Mouse (Mus musculus) forebrain, postnatal 0 days (tissue): ENCODE measurements around the gene Vmn1r158. TPM values are rescaled to one million over a fixed set of nuclear protein-coding genes. Genes with fewer than 3 reads are reported as not detected.
"Not testable (repeated sequence)": the region's sequence is repeated elsewhere in the genome, so short reads cannot be mapped to it uniquely, and the experiment has no call there.

Experiments
- ATAC-seq: fragments of 200-750 bp; cut with Nextera tagmentation; 2 replicates; pipeline ENCODE4 v1.8.0; 2017; ENCODE audit warnings: mild to moderate bottlenecking, moderate library complexity
- DNase-seq: peaks from one replicate; pipeline ENCODE4 v3.0.0-alpha.2; 2015
- H3K27ac ChIP-seq: fragments of 300-500 bp; sonication (generic); 2 replicates; pipeline ENCODE4 v1.5.1; 2014; ENCODE audit warnings: low read depth, mild to moderate bottlenecking, antibody characterized with exemption, low read length, moderate library complexity, mixed read lengths
- H3K27me3 ChIP-seq: fragments of 300-500 bp; sonication (generic); 2 replicates; pipeline ENCODE4 v1.6.1; 2014; ENCODE audit warnings: mild to moderate bottlenecking, low read length, mixed read lengths; ENCODE audit not compliant: insufficient read depth
- H3K36me3 ChIP-seq: fragments of 300-500 bp; sonication (generic); 2 replicates; pipeline ENCODE4 v1.6.1; 2014; ENCODE audit warnings: mild to moderate bottlenecking, moderate library complexity; ENCODE audit not compliant: insufficient read depth
- H3K4me1 ChIP-seq: fragments of 300-500 bp; sonication (generic); 2 replicates; pipeline ENCODE4 v1.6.1; 2014; ENCODE audit warnings: antibody characterized with exemption; ENCODE audit not compliant: insufficient read depth
- H3K4me2 ChIP-seq: fragments of 300-500 bp; sonication (generic); 2 replicates; pipeline ENCODE4 v1.6.1; 2014; ENCODE audit warnings: low read depth, mild to moderate bottlenecking, moderate library complexity
- H3K4me3 ChIP-seq: fragments of 300-500 bp; sonication (generic); 2 replicates; pipeline ENCODE4 v1.5.1; 2014; ENCODE audit warnings: low read depth, low read length, mixed read lengths
- H3K9ac ChIP-seq: fragments of 300-500 bp; sonication (generic); 2 replicates; pipeline ENCODE4 v1.6.1; 2014; ENCODE audit warnings: mild to moderate bottlenecking
- H3K9me3 ChIP-seq: fragments of 300-500 bp; sonication (generic); 2 replicates; pipeline ENCODE4 v1.6.1; 2016; ENCODE audit warnings: low read length
- WGBS: fragments of 180-500 bp; shearing (Covaris S2); extraction: QIAGEN DNeasy Blood & Tissue Kit; methylation state at CpG from one replicate; pipeline ENCODE4 v1.1.7; 2014; 5-methylcytosine and 5-hydroxymethylcytosine counted together
- polyA plus RNA-seq: library from polyadenylated mRNA; unstranded; fragments of >200 nt; fragmentation: Nextera tagmentation; extraction: Ambion mirVana; gene quantifications from 2 replicates; pipeline ENCODE4 v1.2.1, GENCODE M21; 2015
- total RNA-seq: library from RNA; depleted of rRNA; stranded (reverse); fragments of >200 nt; gene quantifications from 2 replicates; pipeline ENCODE4 v1.2.3, GENCODE M21; 2014; rRNA removed

Vmn1r158 gene
- total RNA-seq (not detected in 2 replicates), polyA plus RNA-seq (not detected in 2 replicates)

DNA sequence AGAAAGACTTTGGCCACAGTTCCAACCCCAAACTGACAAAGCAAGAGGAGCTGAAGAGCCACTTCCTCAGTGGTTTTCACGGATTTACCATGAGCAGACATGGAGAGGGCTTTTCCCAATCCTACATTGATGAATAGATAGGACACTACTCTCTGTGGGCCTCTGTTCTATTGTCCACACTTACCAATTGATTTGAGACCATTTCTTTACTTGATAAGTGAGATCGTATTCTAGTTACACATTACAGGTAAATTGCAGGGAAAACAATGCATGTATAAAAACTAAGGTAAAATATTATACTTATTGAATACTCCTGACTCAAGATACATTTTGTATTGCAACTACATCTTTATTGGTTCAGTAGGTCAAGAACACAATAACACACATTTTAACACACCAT is at the start of gene Vmn1r158:
Gene Vmn1r158 (minus strand): TSS at position 101 of the 400 bp plus-strand sequence.
- H3K9ac ChIP-seq, H3K27ac ChIP-seq, ATAC-seq, H3K9me3 ChIP-seq, H3K4me2 ChIP-seq, H3K4me3 ChIP-seq, H3K36me3 ChIP-seq, H3K27me3 ChIP-seq, DNase-seq, H3K4me1 ChIP-seq: not testable (repeated sequence)
- WGBS, result 64% methylated on average over 2 of the region's 2 CpGs

DNA sequence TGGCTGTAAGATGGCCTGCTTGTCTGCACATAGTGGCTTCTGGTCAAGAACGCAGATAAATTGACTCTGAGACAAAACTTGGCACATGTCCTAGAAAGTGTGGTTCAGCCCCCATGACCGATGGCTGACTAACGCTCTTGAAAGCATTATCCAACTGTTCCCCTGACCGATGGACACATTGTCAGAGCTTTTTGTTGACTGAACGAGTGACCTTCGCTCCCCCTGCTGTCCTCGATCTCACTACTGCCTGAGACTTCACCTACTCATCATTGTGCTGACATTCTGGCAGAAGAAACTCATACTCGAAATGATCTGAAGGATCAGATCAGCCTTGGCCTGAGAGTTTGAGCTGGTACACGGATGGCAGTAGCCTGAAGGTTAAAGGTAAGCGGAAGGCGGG is 14.6 kb downstream of the Vmn1r158 start:
- H3K4me2 ChIP-seq, H3K4me1 ChIP-seq, H3K36me3 ChIP-seq, H3K9ac ChIP-seq, H3K27ac ChIP-seq, H3K4me3 ChIP-seq, H3K9me3 ChIP-seq, DNase-seq, H3K27me3 ChIP-seq, ATAC-seq: not testable (repeated sequence)
- whole genome bisulfite sequencing, result 90% methylated on average over 7 of the region's 11 CpGs

DNA sequence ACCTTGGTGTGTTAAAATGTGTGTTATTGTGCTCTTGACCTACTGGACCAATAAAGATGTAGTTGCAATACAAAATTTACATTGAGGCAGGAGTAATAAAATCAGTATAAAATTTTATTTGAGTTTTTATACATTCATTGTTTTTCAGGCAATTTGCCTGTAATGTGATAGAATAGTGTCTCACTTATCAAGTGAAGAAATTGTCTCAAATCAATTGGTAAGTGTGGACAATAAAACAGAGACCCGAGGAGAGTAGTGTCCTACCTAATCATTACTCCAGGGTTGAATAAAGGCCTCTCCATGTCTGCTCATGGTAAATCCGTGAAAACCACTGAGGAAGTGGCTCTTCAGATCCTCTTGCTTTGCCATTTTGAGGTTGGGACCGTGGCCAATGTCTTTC is 29.2 kb downstream of the Vmn1r158 start, which contains the start of gene Vmn1r157:
Gene Vmn1r157 (plus strand): TSS at position 301 of the 400 bp plus-strand sequence.
- not testable (repeated sequence) for H3K36me3 ChIP-seq, H3K4me2 ChIP-seq, ATAC-seq, DNase-seq, H3K9ac ChIP-seq, H3K9me3 ChIP-seq, H3K4me3 ChIP-seq, H3K4me1 ChIP-seq, H3K27ac ChIP-seq, H3K27me3 ChIP-seq
- WGBS, result 23% methylated on average over 2 of the region's 3 CpGs

Other genes with a start within 250 kb of the Vmn1r158 start
- gene Gm4201, start 225.4 kb downstream of the Vmn1r158 start, total RNA-seq, result not detected in 2 replicates
- not detected in 2 replicates for gene Gm4201, start 225.4 kb downstream of the Vmn1r158 start, polyA plus RNA-seq
- gene Gm4565, start 202.7 kb downstream of the Vmn1r158 start, total RNA-seq, result not detected in 2 replicates
- gene Gm4565, start 202.7 kb downstream of the Vmn1r158 start, polyA plus RNA-seq, result not detected in 2 replicates
- not detected in 2 replicates for gene Vmn1r155, start 132.8 kb downstream of the Vmn1r158 start, total RNA-seq
- not detected in 2 replicates for gene Vmn1r155, start 132.8 kb downstream of the Vmn1r158 start, polyA plus RNA-seq
- gene Gm8693, start 98.5 kb downstream of the Vmn1r158 start, total RNA-seq, result not detected in 2 replicates
- not detected in 2 replicates for gene Gm8693, start 98.5 kb downstream of the Vmn1r158 start, polyA plus RNA-seq
- gene Gm4567, start 71.1 kb downstream of the Vmn1r158 start, total RNA-seq, result not detected in 2 replicates
- gene Gm4567, start 71.1 kb downstream of the Vmn1r158 start, polyA plus RNA-seq, result not detected in 2 replicates
- gene Vmn1r157, start 29.1 kb downstream of the Vmn1r158 start, total RNA-seq, result not detected in 2 replicates
- not detected in 2 replicates for gene Vmn1r157, start 29.1 kb downstream of the Vmn1r158 start, polyA plus RNA-seq
- not detected in 2 replicates for gene Vmn1r159, start 52.8 kb upstream of the Vmn1r158 start, total RNA-seq
- gene Vmn1r159, start 52.8 kb upstream of the Vmn1r158 start, polyA plus RNA-seq, result not detected in 2 replicates
- not detected in 2 replicates for gene Vmn1r160, start 80.4 kb upstream of the Vmn1r158 start, total RNA-seq
- not detected in 2 replicates for gene Vmn1r160, start 80.4 kb upstream of the Vmn1r158 start, polyA plus RNA-seq
- not detected in 2 replicates for gene Gm4214, start 193.9 kb upstream of the Vmn1r158 start, total RNA-seq
- gene Gm4214, start 193.9 kb upstream of the Vmn1r158 start, polyA plus RNA-seq, result not detected in 2 replicates
- gene Gm4216, start 229.1 kb upstream of the Vmn1r158 start, total RNA-seq, result not detected in 2 replicates
- not detected in 2 replicates for gene Gm4216, start 229.1 kb upstream of the Vmn1r158 start, polyA plus RNA-seq